Mouse (Mus musculus) kidney, adult 9 months (tissue): ENCODE data around the gene Naip5.
"Not testable (repeated sequence)": the region's sequence is repeated elsewhere in the genome, so short reads cannot be mapped to it uniquely, and the experiment has no call there.

Source experiments
- DNase-seq: peaks from one replicate; pipeline ENCODE4 v3.0.0; 2022

Gene Naip5

DNA sequence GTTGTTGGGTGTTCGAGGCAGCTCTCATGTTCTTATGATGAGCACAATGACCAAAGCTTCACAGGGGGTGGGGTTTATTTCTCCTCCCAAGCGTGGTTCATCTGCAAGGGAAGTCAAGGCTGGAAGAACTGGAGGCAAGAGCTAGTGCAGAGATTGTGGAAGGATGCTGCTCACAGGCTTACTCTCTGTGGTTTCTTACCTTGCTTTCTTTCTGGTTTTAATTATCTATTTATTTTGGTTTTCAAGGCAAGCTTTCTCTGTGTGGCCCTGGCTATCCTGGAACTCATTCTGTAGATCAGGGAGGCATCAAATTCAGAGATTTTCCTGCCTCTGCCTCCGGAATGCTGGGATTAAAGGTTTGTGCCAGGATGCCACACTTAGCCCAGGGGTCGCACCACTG, at the start of gene Naip5:
Gene Naip5, minus strand, starts transcription at position 101 of the 400 bp plus-strand sequence.
- DNase-seq, result not testable (repeated sequence)

GRCm38 (mm10) chr13:100284611-100285010, 38.5 kb upstream of the Naip5 start:
- no peak for DNase-seq

GRCm38 (mm10) chr13:100271474-100272132, 25.5 kb upstream of the Naip5 start:
- not testable (repeated sequence) for DNase-seq

- not testable (repeated sequence) for DNase-seq
These were observed 10.9 kb upstream of the Naip5 start for GRCm38 (mm10) chr13:100256996-100257395.

DNA sequence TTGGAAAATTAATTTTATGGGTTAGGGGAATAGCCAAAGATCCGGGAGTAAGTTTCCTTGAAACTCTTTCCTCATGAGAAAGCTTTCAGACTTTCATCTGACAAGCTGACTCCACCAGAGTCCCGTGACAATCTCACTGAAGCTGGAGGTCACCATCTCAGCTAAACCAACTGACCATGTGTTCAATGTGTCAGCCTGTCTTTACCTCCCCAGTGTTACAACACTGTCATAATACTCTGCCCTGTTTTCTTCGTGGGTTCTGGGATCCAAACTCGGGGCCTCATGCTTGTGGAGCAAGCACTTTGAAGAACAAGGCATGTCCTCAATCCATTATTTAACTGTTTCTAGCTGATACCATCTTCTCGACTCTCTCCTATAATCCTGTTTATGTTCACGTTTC, 9.8 kb upstream of the Naip5 start:
- not testable (repeated sequence) for DNase-seq

- DNase-seq, result not testable (repeated sequence)
These were observed 5.8 kb upstream of the Naip5 start for GRCm38 (mm10) chr13:100251897-100252296.

DNA sequence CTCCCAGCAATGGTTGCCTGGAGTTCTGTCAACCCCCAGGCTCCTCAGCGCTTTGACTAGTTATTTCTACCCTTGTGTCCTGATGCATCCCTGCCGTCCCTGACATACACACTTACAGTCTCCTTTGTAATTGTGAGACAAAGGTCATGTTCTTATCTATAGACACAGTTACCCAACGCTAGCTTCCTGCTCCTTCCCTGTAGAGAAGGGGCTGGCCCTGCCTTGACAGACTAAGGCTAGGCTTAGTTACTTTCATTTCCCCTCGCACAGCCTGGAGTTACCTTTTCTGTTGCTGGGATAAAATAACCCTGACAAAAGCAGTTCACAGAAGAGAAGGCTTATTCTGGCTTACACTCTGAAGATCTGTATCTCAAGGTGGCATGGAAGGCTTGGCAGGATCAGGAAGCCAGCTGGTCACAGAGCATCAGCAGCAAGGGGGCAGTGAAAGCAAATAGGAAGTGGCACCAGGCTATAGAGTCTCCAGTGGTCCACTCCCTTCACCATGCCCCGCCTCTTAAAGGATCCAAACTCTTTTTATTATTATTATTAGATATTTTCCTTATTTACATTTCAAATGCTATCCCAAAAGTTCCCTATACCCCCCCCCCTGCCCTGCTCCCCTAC, 885 bp upstream of the Naip5 start:
- DNase-seq, result not testable (repeated sequence)

GRCm38 (mm10) chr13:100243702-100244101, 2.4 kb downstream of the Naip5 start:
- DNase-seq, result no peak

DNA sequence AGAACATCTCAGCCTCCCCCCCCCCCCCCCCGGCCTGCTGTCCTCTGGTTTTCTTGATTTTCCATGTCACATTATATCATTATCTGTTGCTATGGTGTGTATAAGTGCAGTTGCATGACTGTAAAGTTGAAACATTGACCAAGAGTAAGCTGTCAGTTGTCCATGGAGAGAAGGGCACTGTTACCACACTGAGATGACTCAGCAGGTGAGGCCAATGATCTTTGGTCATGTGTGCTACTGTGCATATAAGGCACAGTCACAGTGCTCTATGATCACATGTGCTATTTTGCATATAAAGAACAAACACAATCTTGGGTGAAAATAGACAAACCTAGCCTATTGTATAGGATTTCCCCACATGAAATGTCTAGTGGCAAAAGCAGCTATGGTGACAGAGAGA, 32.4 kb downstream of the Naip5 start:
- not testable (repeated sequence) for DNase-seq

- DNase-seq, result peak; percentile 53
These were observed 35.6 kb downstream of the Naip5 start for GRCm38 (mm10) chr13:100210540-100210939.

DNA sequence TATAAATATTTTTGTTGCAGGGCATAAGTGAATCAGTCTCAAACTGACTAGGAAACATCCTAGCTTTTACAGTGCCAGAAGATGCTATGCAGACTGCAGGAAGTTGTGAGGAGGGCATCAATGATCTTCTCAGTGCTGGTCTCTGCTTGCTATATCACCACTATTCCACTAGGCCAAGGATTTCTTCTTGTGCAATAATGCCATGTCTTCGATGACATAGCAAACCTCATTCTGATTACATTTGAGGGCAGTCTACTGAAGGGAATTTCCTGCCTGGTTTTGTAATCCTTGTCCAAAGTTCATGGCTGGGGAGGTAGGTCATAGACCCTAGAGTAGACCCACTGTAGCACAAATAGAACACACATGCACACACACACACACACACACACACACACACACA, 42.8 kb downstream of the Naip5 start:
- no peak for DNase-seq

GRCm38 (mm10) chr13:100201659-100202333, 44.3 kb downstream of the Naip5 start, which contains the start of gene Naip2:
TSS of gene Naip2 (minus strand) at chr13:100202092.
- DNase-seq, result peak; percentile 4

DNA sequence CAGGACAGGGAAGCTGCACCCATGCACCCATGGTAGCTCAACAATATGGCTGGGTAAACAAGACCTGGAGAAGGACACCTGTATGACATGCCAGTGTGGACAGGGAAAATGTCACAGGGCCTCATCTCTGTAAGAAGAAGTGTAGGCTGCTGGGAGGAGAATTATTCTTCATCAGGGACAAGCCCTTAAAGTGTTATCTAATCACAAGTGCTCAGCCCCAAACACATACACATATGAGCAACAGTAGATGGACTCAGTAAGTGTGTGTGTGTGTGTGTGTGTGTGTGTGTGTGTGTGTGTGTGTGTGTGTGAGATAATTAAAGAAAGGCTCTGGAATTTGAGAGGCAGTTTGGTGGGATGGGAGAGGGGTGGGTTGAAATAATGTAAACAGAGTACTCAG, 45.3 kb downstream of the Naip5 start:
- DNase-seq, result no peak

- no peak for DNase-seq
These were observed 50.7 kb downstream of the Naip5 start for GRCm38 (mm10) chr13:100195421-100195820.

DNA sequence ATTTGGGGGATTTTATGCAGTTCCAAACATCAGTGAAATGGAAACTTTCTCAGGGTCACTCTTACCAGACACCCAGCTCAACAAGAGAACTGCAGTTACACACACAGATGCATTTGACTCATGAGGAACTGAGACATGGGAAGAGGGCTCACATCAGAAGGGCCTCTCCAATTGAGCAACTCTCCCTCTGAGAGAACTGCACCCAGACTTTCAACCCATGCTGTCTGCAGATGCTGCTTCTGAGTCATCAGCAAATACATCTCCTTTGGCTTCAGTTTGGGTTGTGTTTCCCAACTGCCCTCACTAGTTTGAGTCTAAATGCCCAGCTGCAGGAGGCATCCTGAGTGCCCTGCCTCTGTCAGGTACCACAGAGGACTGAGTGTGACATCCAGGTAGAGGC, 63.0 kb downstream of the Naip5 start:
- not testable (repeated sequence) for DNase-seq

DNA sequence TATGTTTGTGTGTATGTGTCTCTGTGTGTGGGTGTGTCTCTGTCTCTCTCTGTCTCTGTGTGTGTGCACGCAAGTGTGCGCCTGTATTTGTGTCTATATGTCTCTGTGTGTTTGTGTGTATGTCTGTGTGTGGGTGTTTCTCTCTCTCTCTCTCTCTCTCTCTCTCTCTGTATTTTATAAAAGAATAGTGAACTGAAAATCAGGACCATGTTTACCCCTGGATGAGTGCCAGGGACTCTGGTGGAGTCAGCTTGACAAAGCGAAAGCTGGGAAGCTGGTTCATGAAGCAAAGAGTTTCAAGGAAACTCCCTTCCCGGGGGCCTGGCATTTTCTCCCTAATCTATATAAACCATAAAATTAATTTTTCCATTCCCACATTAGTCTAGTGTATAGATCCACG, 71.8 kb downstream of the Naip5 start:
- DNase-seq, result not testable (repeated sequence)

- not testable (repeated sequence) for DNase-seq
These were observed 79.7 kb downstream of the Naip5 start for GRCm38 (mm10) chr13:100166378-100166777.

DNA sequence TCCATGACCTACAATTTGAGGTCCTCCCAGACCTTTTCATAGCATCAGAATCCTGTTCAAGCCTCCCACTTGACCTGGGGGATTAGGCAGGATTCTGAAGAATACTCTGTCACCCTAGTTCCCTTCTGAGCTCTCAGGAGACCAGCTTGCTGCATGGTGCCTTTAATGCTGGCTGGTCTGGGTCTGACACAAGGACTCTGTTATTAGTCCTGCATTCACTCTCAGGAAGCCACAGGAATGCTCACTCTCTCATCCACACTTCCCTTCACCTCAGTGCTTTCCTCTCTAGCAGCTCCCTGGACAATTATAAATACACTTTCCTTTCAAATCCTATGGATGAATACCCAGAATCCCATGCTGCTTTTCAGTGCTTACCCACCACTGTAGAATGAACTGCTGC, 83.7 kb downstream of the Naip5 start:
- DNase-seq, result not testable (repeated sequence)
